Mouse (Mus musculus): ENCODE measurements around the gene Golga1. TPM values are rescaled to one million over a fixed set of nuclear protein-coding genes. Genes with fewer than 3 reads are reported as not detected.
A peak's percentile ranks its signal among the peaks of the same experiment; 100 is the strongest.
"Not testable (repeated sequence)": the region's sequence is repeated elsewhere in the genome, so short reads cannot be mapped to it uniquely, and the experiment has no call there.

The Golga1 gene
- total and polyA plus RNA-seq, 2 experiments, result 7.1 to 19.1 TPM

DNA sequence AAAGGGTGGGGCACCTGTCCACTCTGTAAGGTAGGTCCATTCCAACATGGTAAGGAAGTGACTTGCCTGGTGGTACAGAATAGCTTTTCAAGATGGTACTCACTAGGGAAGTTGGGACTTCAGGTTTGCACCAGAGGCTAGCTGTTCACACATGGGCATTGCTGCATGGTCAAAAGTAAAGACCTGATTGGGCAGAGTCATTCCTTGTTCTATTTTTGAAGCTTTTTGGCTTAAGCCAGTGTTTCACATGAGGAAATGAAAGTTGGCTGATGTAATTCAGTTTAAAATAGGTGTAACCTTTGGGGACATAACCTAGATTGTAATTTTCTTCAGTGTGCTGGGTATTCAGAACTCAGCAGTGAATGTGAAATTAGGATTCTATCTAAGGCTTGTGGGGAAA is 54.1 kb downstream of the Golga1 start:
- Histone ChIP-seq H3K79me2 (ENCODE audit: control insufficient read depth, insufficient read depth, low read length) (peaks cover 13% of the 10 kb centered on the region; the same call in 1 of the 2 replicates), H3K27me3 (ENCODE audit: control insufficient read depth, insufficient read depth, low read length) (no peaks in the 10 kb centered on the region), H3K9ac (ENCODE audit: low read depth, low read length) (no peak overlapping the region), H3K4me3 (ENCODE audit: insufficient read depth, low read depth, low read length) (no peak overlapping the region), H3K27ac (replicated peaks; ENCODE audit: insufficient read depth, low read depth, low read length) (no peak overlapping the region), H3K4me1 (ENCODE audit: control insufficient read depth, insufficient read depth, low read length) (peaks cover 8% of the 10 kb centered on the region), H3K36me3 (ENCODE audit: control insufficient read depth, insufficient read depth, low read length) (peaks cover 28% of the 10 kb centered on the region)
- DNase-seq (ENCODE audit: extremely low read depth, low read depth, low spot score), result no peak
- TF ChIP-seq POLR2A (IDR thresholded peaks at IDR 0.05; ENCODE audit: extremely low read depth, insufficient read depth, low read length) (no peak), CTCF (IDR thresholded peaks at IDR 0.05; ENCODE audit: low read depth, low read length) (no peak)

DNA sequence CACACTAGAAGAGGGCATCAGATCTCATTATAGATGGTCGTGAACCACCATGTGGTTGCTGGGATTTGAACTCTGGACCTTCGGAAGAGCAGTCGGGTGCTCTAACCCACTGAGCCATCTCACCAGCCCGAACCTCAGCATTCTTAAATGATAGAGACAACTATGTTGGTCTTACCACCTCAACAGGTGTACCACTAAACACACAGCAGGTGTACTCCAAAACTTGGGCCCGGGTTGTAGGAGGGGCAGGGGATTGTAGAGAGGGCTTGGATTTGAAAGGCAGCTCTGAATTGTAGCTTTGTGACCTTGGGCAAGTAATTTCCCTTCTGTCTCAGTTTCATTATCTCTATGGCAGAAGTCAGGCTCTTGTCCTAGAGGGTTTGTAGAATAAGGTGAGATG is 55.2 kb downstream of the Golga1 start:
- not testable (repeated sequence) for H3K9ac ChIP-seq (ENCODE audit: low read depth, low read length); DNase-seq (ENCODE audit: extremely low read depth, low read depth, low spot score); H3K27ac ChIP-seq (replicated peaks; ENCODE audit: insufficient read depth, low read depth, low read length); H3K4me3 ChIP-seq (ENCODE audit: insufficient read depth, low read depth, low read length); H3K27me3 ChIP-seq (ENCODE audit: control insufficient read depth, insufficient read depth, low read length)
- 92% methylated on average over 5 of the region's 5 CpGs for whole genome bisulfite sequencing
- Histone ChIP-seq H3K36me3 (ENCODE audit: control insufficient read depth, insufficient read depth, low read length) (peaks cover 18% of the 10 kb centered on the region), H3K79me2 (ENCODE audit: control insufficient read depth, insufficient read depth, low read length) (peaks cover 13% of the 10 kb centered on the region; the same call in 1 of the 2 replicates), H3K4me1 (ENCODE audit: control insufficient read depth, insufficient read depth, low read length) (peaks cover 14% of the 10 kb centered on the region)

- peak overlapping the region; percentile 84 for H3K4me3 ChIP-seq (ENCODE audit: insufficient read depth, low read depth, low read length)
- TF ChIP-seq CTCF (IDR thresholded peaks at IDR 0.05; ENCODE audit: low read depth, low read length), result no peak
- no peak for TF ChIP-seq POLR2A (IDR thresholded peaks at IDR 0.05; ENCODE audit: extremely low read depth, insufficient read depth, low read length)
- peak overlapping the region; percentile 91 for H3K9ac ChIP-seq (ENCODE audit: low read depth, low read length)
- H3K79me2 ChIP-seq (ENCODE audit: control insufficient read depth, insufficient read depth, low read length), result peaks cover 13% of the 10 kb centered on the region; the same call in 1 of the 2 replicates
- peak overlapping the region; percentile 67 for H3K27ac ChIP-seq (replicated peaks; ENCODE audit: insufficient read depth, low read depth, low read length)
- H3K27me3 ChIP-seq (ENCODE audit: control insufficient read depth, insufficient read depth, low read length), result no peaks in the 10 kb centered on the region
- peaks cover 6% of the 10 kb centered on the region for H3K36me3 ChIP-seq (ENCODE audit: control insufficient read depth, insufficient read depth, low read length)
- WGBS, result 6% methylated on average over 3 of the region's 3 CpGs
- peaks cover 15% of the 10 kb centered on the region for H3K4me1 ChIP-seq (ENCODE audit: control insufficient read depth, insufficient read depth, low read length)
- DNase-seq (ENCODE audit: extremely low read depth, low read depth, low spot score), result no peak
These were observed 56.4 kb downstream of the Golga1 start for GRCm38 (mm10) chr2:39008954-39009365.

GRCm38 (mm10) chr2:39008350-39008851 is 56.9 kb downstream of the Golga1 start:
- Histone ChIP-seq H3K79me2 (ENCODE audit: control insufficient read depth, insufficient read depth, low read length) (peaks cover 13% of the 10 kb centered on the region; the same call in 1 of the 2 replicates), H3K9ac (ENCODE audit: low read depth, low read length) (peak overlapping the region; percentile 91), H3K36me3 (ENCODE audit: control insufficient read depth, insufficient read depth, low read length) (peaks cover 3% of the 10 kb centered on the region; the same call in 1 of the 2 replicates), H3K27ac (replicated peaks; ENCODE audit: insufficient read depth, low read depth, low read length) (peak overlapping the region; percentile 67), H3K4me1 (ENCODE audit: control insufficient read depth, insufficient read depth, low read length) (peaks cover 19% of the 10 kb centered on the region), H3K4me3 (ENCODE audit: insufficient read depth, low read depth, low read length) (peak overlapping the region; percentile 84), H3K27me3 (ENCODE audit: control insufficient read depth, insufficient read depth, low read length) (no peaks in the 10 kb centered on the region)
- no peak for TF ChIP-seq CTCF (IDR thresholded peaks at IDR 0.05; ENCODE audit: low read depth, low read length)
- TF ChIP-seq POLR2A (IDR thresholded peaks at IDR 0.05; ENCODE audit: extremely low read depth, insufficient read depth, low read length), result no peak
- under 1% methylated on average over 25 of the region's 25 CpGs for WGBS
- DNase-seq (ENCODE audit: extremely low read depth, low read depth, low spot score), result no peak

DNA sequence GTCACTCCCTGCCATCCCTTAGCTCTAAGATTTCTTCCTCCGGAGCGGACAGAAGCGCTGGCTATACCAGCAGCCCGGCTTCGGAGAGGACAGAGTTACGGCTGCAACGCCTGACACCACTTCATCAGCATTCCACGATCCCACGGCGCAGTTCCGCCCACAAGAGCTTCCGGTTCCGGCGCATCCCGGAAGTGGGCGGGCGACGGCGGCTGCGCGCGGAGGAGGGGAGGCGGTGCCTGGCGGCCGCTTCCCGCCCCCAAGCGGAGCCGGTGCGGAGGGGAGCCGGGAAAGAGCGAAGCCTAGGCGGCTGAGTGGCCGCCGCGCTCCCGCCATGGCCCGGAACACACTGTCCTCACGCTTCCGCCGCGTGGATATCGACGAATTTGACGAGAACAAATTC is 57.5 kb downstream of the Golga1 start:
- H3K27ac ChIP-seq (replicated peaks; ENCODE audit: insufficient read depth, low read depth, low read length), result peak overlapping the region; percentile 67
- H3K27me3 ChIP-seq (ENCODE audit: control insufficient read depth, insufficient read depth, low read length), result no peaks in the 10 kb centered on the region
- peaks cover 9% of the 10 kb centered on the region; the same call in 1 of the 2 replicates for H3K79me2 ChIP-seq (ENCODE audit: control insufficient read depth, insufficient read depth, low read length)
- under 1% methylated on average over 44 of the region's 44 CpGs for WGBS
- peak; percentile 74 for DNase-seq (ENCODE audit: extremely low read depth, low read depth, low spot score)
- peak overlapping the region; percentile 84 for H3K4me3 ChIP-seq (ENCODE audit: insufficient read depth, low read depth, low read length)
- TF ChIP-seq CTCF (IDR thresholded peaks at IDR 0.05; ENCODE audit: low read depth, low read length) (no peak), POLR2A (IDR thresholded peaks at IDR 0.05; ENCODE audit: extremely low read depth, insufficient read depth, low read length) (peak; percentile 80)
- peak overlapping the region; percentile 91 for H3K9ac ChIP-seq (ENCODE audit: low read depth, low read length)
- 0 out of 2 replicates have a peak, but pooled peaks cover 2% of the 10 kb centered on the region for H3K36me3 ChIP-seq (ENCODE audit: control insufficient read depth, insufficient read depth, low read length)
- H3K4me1 ChIP-seq (ENCODE audit: control insufficient read depth, insufficient read depth, low read length), result peaks cover 20% of the 10 kb centered on the region

DNA sequence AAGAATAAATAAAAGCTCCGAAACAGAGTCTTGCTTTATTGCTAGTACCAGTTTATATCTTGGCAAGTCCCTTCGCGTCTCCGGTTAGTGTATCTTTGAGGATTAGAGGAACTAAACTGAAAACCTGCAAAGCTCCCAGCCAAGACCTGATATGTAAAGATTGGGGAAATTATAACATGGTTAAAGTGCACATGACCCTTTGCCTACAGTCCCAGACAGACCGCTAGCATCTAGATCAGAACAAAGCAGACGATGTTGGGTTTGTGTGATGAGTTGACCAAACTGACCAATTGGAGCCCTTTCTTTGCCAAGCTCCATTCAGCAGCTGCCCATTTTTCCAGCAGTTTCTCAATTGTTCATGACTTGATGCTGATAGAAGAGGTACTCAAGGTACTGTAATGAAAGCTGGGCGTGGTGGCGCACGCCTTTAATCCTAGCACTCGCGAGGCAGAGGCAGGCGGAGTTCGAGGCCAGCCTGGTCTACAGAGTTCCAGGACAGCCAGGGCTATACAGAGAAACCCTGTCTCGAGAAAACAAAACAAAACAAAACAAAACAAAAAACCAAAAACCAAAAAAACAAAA is 59.1 kb downstream of the Golga1 start:
- H3K27ac ChIP-seq (replicated peaks; ENCODE audit: insufficient read depth, low read depth, low read length), result no peak overlapping the region

More for the DNA sequence above, 59.1 kb downstream of the Golga1 start:
- TF ChIP-seq POLR2A (IDR thresholded peaks at IDR 0.05; ENCODE audit: extremely low read depth, insufficient read depth, low read length) (no peak), CTCF (IDR thresholded peaks at IDR 0.05; ENCODE audit: low read depth, low read length) (no peak)
- WGBS, result 82% methylated on average over 14 of the region's 14 CpGs
- no peaks in the 10 kb centered on the region for H3K27me3 ChIP-seq (ENCODE audit: control insufficient read depth, insufficient read depth, low read length)
- H3K79me2 ChIP-seq (ENCODE audit: control insufficient read depth, insufficient read depth, low read length), result peaks cover 7% of the 10 kb centered on the region; the same call in 1 of the 2 replicates
- peaks cover 21% of the 10 kb centered on the region for H3K4me1 ChIP-seq (ENCODE audit: control insufficient read depth, insufficient read depth, low read length)
- H3K36me3 ChIP-seq (ENCODE audit: control insufficient read depth, insufficient read depth, low read length), result peaks cover 4% of the 10 kb centered on the region; the same call in 1 of the 2 replicates
- H3K9ac ChIP-seq (ENCODE audit: low read depth, low read length), result no peak overlapping the region
- DNase-seq (ENCODE audit: extremely low read depth, low read depth, low spot score), result no peak
- H3K4me3 ChIP-seq (ENCODE audit: insufficient read depth, low read depth, low read length), result no peak overlapping the region

Measured in liver, adult 2 months (tissue).